Mouse (Mus musculus) embryonic fibroblast, embryonic 13.5 days (primary cell): ENCODE data around the gene Limk1.

Source experiments
- CTCF ChIP-seq: IDR thresholded peaks from 2 replicates; pipeline ENCODE4 v1.5.1; 2011; ENCODE audit warnings: mild to moderate bottlenecking, control low read depth, low read length, moderate library complexity, borderline replicate concordance; ENCODE audit not compliant: insufficient read depth
- POLR2A ChIP-seq: IDR thresholded peaks from 2 replicates; pipeline ENCODE4 v1.6.1; 2011; ENCODE audit warnings: low read depth, mild to moderate bottlenecking, control low read depth, low read length, moderate library complexity

DNA sequence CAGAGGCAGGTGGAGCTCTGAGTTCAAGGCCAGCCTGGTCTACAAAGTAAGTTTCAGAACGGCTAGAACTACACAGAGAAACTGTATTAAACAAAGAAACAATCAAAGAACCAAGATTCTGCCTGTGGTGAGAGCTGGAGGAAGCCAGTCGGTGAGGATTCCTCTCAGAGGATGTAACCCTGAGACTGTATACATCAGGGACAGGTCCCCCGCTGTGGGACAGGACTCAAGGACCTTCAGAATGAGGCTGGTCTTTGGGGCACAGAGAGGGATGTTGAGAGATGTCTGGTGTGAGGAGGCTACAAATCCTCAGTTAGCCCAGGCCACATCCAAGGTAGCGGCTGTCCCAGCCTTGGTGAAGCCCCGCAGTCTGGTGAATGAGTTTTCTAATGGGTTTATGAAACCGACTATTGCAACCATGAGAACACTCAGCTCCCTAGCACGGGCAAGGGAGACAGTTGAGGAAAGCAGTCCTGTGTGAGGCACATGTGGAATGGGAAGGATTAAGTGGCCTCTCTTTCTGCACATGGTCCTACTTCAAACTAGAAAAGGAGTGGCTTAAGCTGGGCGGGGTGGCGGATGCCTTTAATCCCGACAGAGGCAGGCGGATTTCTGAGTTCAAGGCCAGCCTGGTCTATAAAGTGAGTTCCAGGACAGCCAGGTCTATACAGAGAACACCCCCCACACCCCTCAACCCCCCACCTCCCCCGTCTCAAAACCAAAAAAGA, 78.3 kb downstream of the Limk1 start:
- TF ChIP-seq CTCF (no peak), POLR2A (no peak)
